Mouse (Mus musculus) midbrain, embryonic 13.5 days (tissue): ENCODE data around the gene Epsti1. TPM values are rescaled to one million over a fixed set of nuclear protein-coding genes. Genes with fewer than 3 reads are reported as not detected.

ENCODE experiments used
- ATAC-seq: fragments of 200-750 bp; cut with Nextera tagmentation; 2 replicates; pipeline ENCODE4 v1.8.0; 2017; ENCODE audit warnings: mild to moderate bottlenecking, moderate TSS enrichment, moderate library complexity
- H3K27ac ChIP-seq: fragments of 300-500 bp; sonication (generic); 2 replicates; pipeline ENCODE4 v1.5.1; 2015; ENCODE audit warnings: inconsistent platforms, mild to moderate bottlenecking, moderate library complexity
- H3K27me3 ChIP-seq: fragments of 300-500 bp; sonication (generic); 2 replicates; pipeline ENCODE4 v1.6.1; 2015; ENCODE audit warnings: mild to moderate bottlenecking, inconsistent platforms
- H3K36me3 ChIP-seq: fragments of 300-500 bp; sonication (generic); 2 replicates; pipeline ENCODE4 v1.6.1; 2015; ENCODE audit warnings: mild to moderate bottlenecking, inconsistent platforms
- H3K4me1 ChIP-seq: fragments of 300-500 bp; sonication (generic); replicated peaks from 2 replicates; pipeline ENCODE4 v1.6.1; 2015; ENCODE audit warnings: inconsistent platforms
- H3K4me2 ChIP-seq: fragments of 300-500 bp; sonication (generic); replicated peaks from 2 replicates; pipeline ENCODE4 v1.6.1; 2015; ENCODE audit warnings: moderate library complexity, mild to moderate bottlenecking, inconsistent platforms
- H3K4me3 ChIP-seq: fragments of 300-500 bp; sonication (generic); replicated peaks from 2 replicates; pipeline ENCODE4 v1.5.1; 2015; ENCODE audit warnings: mild to moderate bottlenecking, inconsistent platforms
- H3K9ac ChIP-seq: fragments of 300-500 bp; sonication (generic); replicated peaks from 2 replicates; pipeline ENCODE4 v1.6.1; 2015; ENCODE audit warnings: mild to moderate bottlenecking, inconsistent platforms
- H3K9me3 ChIP-seq: fragments of 300-500 bp; sonication (generic); 2 replicates; pipeline ENCODE4 v1.6.1; 2016; ENCODE audit warnings: mild to moderate bottlenecking, inconsistent platforms
- WGBS: fragments of 180-500 bp; shearing (Covaris S2); methylation state at CpG from one replicate; pipeline ENCODE4 v1.1.7; 2015; 5-methylcytosine and 5-hydroxymethylcytosine counted together
- polyA plus RNA-seq: library from polyadenylated mRNA; unstranded; fragments of >200 nt; fragmentation: Nextera tagmentation; extraction: Ambion mirVana; gene quantifications from 2 replicates; pipeline ENCODE4 v1.2.1, GENCODE M21; 2015

The Epsti1 gene
- polyA plus RNA-seq, 1 experiment from 2014 or later = 0.17 TPM

DNA sequence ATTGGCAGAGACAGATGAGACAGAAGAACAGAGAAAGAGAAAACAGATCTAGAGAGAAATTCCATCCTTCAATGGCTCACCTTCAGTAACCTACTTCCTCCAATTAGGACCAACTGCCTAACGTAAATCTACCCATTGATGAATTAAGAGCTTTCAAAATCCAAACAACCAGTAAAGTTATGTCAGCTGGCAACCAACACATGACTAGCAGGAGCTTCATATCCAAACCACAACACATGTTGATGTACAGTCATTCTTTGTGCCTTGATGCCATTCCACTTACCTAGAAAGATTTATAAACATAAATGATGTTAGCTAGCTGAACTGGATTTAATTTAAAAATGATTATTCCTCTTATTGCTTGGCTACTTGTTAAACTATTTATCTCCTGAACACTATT lies 22.0 kb upstream of the Epsti1 start:
- H3K27ac ChIP-seq = no peak overlapping the region
- H3K4me3 ChIP-seq = no peak overlapping the region
- no peaks in the 10 kb centered on the region for H3K27me3 ChIP-seq
- WGBS = 85% methylated on average over 1 of the region's 1 CpGs
- no peaks in the 10 kb centered on the region for H3K36me3 ChIP-seq
- no peak overlapping the region for H3K4me2 ChIP-seq
- ATAC-seq = no peak
- 0 out of 2 replicates have a peak, but pooled peaks cover 4% of the 10 kb centered on the region for H3K4me1 ChIP-seq
- no peak overlapping the region for H3K9ac ChIP-seq
- H3K9me3 ChIP-seq = no peaks in the 10 kb centered on the region

- no peak overlapping the region for H3K27ac ChIP-seq
- 57% methylated on average over 6 of the region's 6 CpGs for WGBS
- no peak overlapping the region for H3K4me2 ChIP-seq
- no peaks in the 10 kb centered on the region for H3K27me3 ChIP-seq
- H3K9ac ChIP-seq = no peak overlapping the region; the same call in 1 of the 2 replicates
- H3K9me3 ChIP-seq = no peaks in the 10 kb centered on the region
- ATAC-seq = no peak
- H3K4me1 ChIP-seq = 0 out of 2 replicates have a peak, but pooled peaks cover 4% of the 10 kb centered on the region
- H3K4me3 ChIP-seq = no peak overlapping the region
- H3K36me3 ChIP-seq = no peaks in the 10 kb centered on the region
These were observed 21.4 kb upstream of the Epsti1 start for GRCm38 (mm10) chr14:77882669-77883068.

- Histone ChIP-seq H3K9ac (no peak overlapping the region), H3K9me3 (no peaks in the 10 kb centered on the region), H3K4me3 (no peak overlapping the region), H3K27ac (no peak overlapping the region), H3K36me3 (no peaks in the 10 kb centered on the region), H3K27me3 (no peaks in the 10 kb centered on the region), H3K4me1 (0 out of 2 replicates have a peak, but pooled peaks cover 4% of the 10 kb centered on the region), H3K4me2 (no peak overlapping the region)
- ATAC-seq = no peak
- 79% methylated on average over 3 of the region's 3 CpGs for WGBS
These were observed 17.7 kb upstream of the Epsti1 start for GRCm38 (mm10) chr14:77886376-77886775.

DNA sequence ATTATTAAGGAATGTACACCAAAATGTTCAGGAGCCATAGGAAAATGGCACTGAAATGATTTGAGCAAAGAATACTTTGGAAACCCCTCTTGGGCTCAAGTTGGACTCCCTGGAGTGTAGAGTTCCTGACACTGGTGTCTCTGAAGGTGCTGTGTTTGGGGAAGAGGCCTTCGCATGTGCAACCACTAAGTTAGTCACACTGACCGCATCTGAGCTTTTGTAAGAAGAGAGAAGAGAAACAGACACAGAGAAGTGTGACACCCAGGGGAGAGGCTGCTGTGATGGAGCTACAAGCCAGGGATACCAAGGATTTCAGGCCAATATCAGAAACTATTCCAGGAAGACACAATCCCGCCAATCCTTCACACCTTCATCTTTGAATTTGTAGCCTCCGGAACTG lies 17.1 kb upstream of the Epsti1 start:
- H3K27me3 ChIP-seq = no peaks in the 10 kb centered on the region
- H3K9me3 ChIP-seq = no peaks in the 10 kb centered on the region
- no peaks in the 10 kb centered on the region for H3K36me3 ChIP-seq
- H3K4me2 ChIP-seq = no peak overlapping the region
- no peak overlapping the region for H3K4me3 ChIP-seq
- no peak overlapping the region for H3K27ac ChIP-seq
- no peak overlapping the region for H3K9ac ChIP-seq
- 0 out of 2 replicates have a peak, but pooled peaks cover 4% of the 10 kb centered on the region for H3K4me1 ChIP-seq
- 95% methylated on average over 4 of the region's 4 CpGs for WGBS
- no peak for ATAC-seq

GRCm38 (mm10) chr14:77889911-77890310 lies 14.1 kb upstream of the Epsti1 start:
- no peaks in the 10 kb centered on the region for H3K4me1 ChIP-seq
- 91% methylated on average over 7 of the region's 7 CpGs for whole genome bisulfite sequencing
- no peak overlapping the region for H3K9ac ChIP-seq
- no peaks in the 10 kb centered on the region for H3K27me3 ChIP-seq
- no peak overlapping the region for H3K27ac ChIP-seq
- no peak overlapping the region for H3K4me3 ChIP-seq
- ATAC-seq = no peak
- H3K9me3 ChIP-seq = no peaks in the 10 kb centered on the region
- H3K36me3 ChIP-seq = no peaks in the 10 kb centered on the region
- no peak overlapping the region for H3K4me2 ChIP-seq

GRCm38 (mm10) chr14:77895951-77896350 lies 8.1 kb upstream of the Epsti1 start:
- Histone ChIP-seq H3K9ac (no peak overlapping the region), H3K4me3 (no peak overlapping the region)
- no peak for ATAC-seq

GRCm38 (mm10) chr14:77902541-77902940 lies 1.5 kb upstream of the Epsti1 start:
- no peaks in the 10 kb centered on the region for H3K9me3 ChIP-seq
- no peak overlapping the region for H3K4me3 ChIP-seq
- H3K27me3 ChIP-seq = no peaks in the 10 kb centered on the region
- no peaks in the 10 kb centered on the region for H3K4me1 ChIP-seq
- ATAC-seq = no peak
- H3K36me3 ChIP-seq = no peaks in the 10 kb centered on the region
- H3K27ac ChIP-seq = no peak overlapping the region
- no peak overlapping the region for H3K4me2 ChIP-seq
- 94% methylated on average over 3 of the region's 3 CpGs for WGBS
- no peak overlapping the region for H3K9ac ChIP-seq

More at GRCm38 (mm10) chr14:77895951-77896350, 8.1 kb upstream of the Epsti1 start:
- no peaks in the 10 kb centered on the region for H3K36me3 ChIP-seq
- H3K4me2 ChIP-seq = no peak overlapping the region
- no peak overlapping the region for H3K27ac ChIP-seq
- H3K27me3 ChIP-seq = no peaks in the 10 kb centered on the region
- H3K9me3 ChIP-seq = no peaks in the 10 kb centered on the region
- H3K4me1 ChIP-seq = no peaks in the 10 kb centered on the region
- WGBS = 85% methylated on average over 3 of the region's 3 CpGs

- H3K4me2 ChIP-seq = no peak overlapping the region
- no peak overlapping the region for H3K27ac ChIP-seq
- no peaks in the 10 kb centered on the region for H3K4me1 ChIP-seq
- H3K9ac ChIP-seq = no peak overlapping the region
- no peak for ATAC-seq
- H3K4me3 ChIP-seq = no peak overlapping the region
- 74% methylated on average over 5 of the region's 5 CpGs for WGBS
- no peaks in the 10 kb centered on the region for H3K27me3 ChIP-seq
- no peaks in the 10 kb centered on the region for H3K9me3 ChIP-seq
- no peaks in the 10 kb centered on the region for H3K36me3 ChIP-seq
These were observed 1.4 kb downstream of the Epsti1 start for GRCm38 (mm10) chr14:77905466-77905865.

DNA sequence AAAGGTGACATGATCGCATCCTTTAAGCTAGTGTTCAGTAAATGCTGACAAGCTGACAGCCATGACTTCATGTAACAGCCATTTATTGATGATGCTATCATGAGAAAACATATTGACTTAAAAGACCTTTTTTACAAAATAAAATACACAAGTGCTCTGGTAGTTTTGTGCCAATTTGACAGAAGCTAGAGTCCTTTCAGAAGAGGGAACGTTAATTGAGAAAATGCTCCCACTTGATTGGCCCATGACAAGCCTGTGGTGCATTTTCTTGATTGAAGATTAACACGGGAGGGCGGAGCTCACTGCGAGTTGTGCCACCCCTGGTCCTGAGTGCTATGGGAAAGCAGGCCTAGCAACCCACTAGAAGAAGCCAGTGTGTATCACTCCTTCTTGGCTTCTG lies 2.5 kb downstream of the Epsti1 start:
- no peak for ATAC-seq
- no peak overlapping the region for H3K9ac ChIP-seq
- H3K4me3 ChIP-seq = no peak overlapping the region
- no peaks in the 10 kb centered on the region for H3K4me1 ChIP-seq
- no peaks in the 10 kb centered on the region for H3K9me3 ChIP-seq
- WGBS = 83% methylated on average over 5 of the region's 5 CpGs
- no peak overlapping the region for H3K4me2 ChIP-seq
- H3K27me3 ChIP-seq = no peaks in the 10 kb centered on the region
- H3K27ac ChIP-seq = no peak overlapping the region
- H3K36me3 ChIP-seq = no peaks in the 10 kb centered on the region

DNA sequence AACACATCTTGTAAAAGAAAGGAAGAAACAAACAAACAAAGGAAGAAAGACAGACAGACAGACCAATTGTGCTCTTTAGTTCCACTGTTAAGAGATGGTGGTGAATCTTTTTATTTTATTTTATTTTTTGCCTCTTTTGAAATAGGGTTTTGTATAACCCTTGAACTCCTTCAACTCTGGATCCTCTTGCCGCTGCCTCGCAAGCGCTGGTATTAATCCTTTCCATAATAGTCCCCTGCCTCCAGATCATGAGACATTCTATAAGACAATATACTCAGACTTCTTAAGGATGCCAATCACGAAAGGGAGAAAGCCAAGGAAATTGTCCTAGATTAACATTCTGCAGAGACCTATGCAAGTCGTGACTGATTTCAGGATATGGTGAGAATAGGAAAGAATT lies 11.7 kb downstream of the Epsti1 start:
- Histone ChIP-seq H3K4me1 (0 out of 2 replicates have a peak, but pooled peaks cover 6% of the 10 kb centered on the region), H3K36me3 (no peaks in the 10 kb centered on the region), H3K4me2 (no peak overlapping the region), H3K9ac (no peak overlapping the region), H3K27ac (no peak overlapping the region), H3K4me3 (no peak overlapping the region), H3K9me3 (no peaks in the 10 kb centered on the region), H3K27me3 (no peaks in the 10 kb centered on the region)
- ATAC-seq = no peak
- 17% methylated on average over 5 of the region's 5 CpGs for WGBS

DNA sequence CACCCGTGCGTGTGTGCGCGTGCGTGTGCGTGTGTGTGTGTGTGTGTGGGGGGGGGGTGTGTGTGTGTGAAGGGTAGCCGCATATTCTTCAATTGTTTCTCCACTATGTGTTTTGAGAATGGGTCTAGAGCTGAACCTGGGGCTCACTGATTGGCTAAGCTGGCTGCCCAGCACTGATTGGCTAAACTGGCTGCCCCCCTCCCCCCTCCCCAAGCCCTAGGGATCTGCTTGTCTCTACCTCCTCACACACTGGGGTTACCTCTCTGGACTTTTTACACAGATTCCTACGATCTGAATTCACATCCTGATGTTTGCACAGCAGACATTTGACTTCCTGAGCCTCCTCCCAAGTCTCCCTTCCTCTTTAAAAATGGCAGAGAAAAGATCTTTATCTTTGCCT lies 17.6 kb downstream of the Epsti1 start:
- ATAC-seq = no peak
- Histone ChIP-seq H3K4me2 (no peak overlapping the region), H3K9me3 (no peaks in the 10 kb centered on the region), H3K4me1 (peaks cover 10% of the 10 kb centered on the region), H3K27me3 (no peaks in the 10 kb centered on the region), H3K4me3 (no peak overlapping the region), H3K27ac (no peak overlapping the region), H3K9ac (no peak overlapping the region), H3K36me3 (no peaks in the 10 kb centered on the region)
- WGBS = 94% methylated on average over 8 of the region's 8 CpGs

DNA sequence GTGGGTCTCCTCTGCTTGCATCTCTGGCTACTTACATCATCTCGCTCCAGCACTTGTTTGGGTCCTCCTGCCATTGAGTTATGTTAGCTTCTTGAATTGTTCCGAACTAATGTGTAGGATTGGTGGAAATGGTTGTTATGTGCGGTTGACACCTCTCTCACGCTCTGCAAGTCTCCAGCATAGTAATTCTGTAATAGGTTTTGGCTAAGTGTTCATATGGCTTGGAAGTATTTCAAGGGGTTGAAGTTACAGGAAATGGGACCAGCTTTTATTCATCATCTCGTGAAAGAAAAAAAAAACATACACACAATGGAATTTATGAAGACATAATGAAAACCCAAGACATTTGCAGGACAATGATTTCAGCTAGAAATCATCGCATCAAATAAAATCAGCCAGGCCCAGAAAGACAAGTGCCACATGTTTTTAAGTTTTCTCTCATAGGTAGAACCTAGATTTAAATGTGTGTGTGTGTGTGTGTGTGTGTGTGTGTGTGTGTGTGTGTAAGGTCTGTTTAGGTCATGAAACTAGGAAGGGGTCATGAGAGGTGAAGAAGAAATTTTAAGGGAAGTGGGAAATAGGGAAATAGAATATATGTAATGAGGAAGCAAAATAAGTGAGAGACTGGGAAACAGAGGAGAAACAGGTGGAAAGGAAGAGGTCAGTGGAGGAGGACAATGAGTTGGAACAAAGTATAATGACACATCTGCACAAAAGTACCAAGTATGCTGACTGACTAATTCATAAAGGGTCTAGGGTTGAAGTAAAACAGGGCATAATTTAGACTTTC lies 19.2 kb downstream of the Epsti1 start:
- Histone ChIP-seq H3K4me3 (no peak overlapping the region), H3K27ac (no peak overlapping the region), H3K27me3 (no peaks in the 10 kb centered on the region), H3K9ac (no peak overlapping the region), H3K36me3 (no peaks in the 10 kb centered on the region), H3K4me1 (peaks cover 10% of the 10 kb centered on the region), H3K9me3 (no peaks in the 10 kb centered on the region), H3K4me2 (no peak overlapping the region)
- ATAC-seq = no peak
- WGBS = 95% methylated on average over 6 of the region's 6 CpGs

DNA sequence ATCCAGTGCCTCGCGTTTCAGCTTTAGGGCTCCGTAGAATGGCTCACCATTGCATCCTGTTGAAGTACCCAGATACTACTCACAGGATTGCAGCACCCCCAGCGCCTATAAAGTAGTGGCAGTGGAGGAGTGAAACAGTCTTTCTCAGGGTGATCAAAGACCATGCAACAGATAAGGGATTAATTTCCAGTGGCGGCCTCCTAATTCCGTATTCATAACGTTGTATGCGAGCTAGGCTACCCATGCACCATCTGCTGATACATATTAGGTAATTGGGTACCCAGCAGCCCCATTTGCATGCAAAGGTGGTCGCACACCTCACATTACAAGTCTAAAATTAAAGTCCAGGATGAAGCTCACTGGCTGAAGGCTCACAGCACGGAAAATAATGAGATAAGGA lies 21.4 kb downstream of the Epsti1 start:
- peak; percentile 74 for ATAC-seq
- H3K4me3 ChIP-seq = no peak overlapping the region
- H3K9me3 ChIP-seq = no peaks in the 10 kb centered on the region
- H3K27ac ChIP-seq = no peak overlapping the region
- H3K4me2 ChIP-seq = no peak overlapping the region
- H3K27me3 ChIP-seq = no peaks in the 10 kb centered on the region
- no peak overlapping the region for H3K9ac ChIP-seq
- 57% methylated on average over 10 of the region's 10 CpGs for WGBS
- H3K4me1 ChIP-seq = peaks cover 10% of the 10 kb centered on the region
- no peaks in the 10 kb centered on the region for H3K36me3 ChIP-seq
